Comparison of ENCODE assay signal across 10 mouse cellular contexts in the genomic region with DNA sequence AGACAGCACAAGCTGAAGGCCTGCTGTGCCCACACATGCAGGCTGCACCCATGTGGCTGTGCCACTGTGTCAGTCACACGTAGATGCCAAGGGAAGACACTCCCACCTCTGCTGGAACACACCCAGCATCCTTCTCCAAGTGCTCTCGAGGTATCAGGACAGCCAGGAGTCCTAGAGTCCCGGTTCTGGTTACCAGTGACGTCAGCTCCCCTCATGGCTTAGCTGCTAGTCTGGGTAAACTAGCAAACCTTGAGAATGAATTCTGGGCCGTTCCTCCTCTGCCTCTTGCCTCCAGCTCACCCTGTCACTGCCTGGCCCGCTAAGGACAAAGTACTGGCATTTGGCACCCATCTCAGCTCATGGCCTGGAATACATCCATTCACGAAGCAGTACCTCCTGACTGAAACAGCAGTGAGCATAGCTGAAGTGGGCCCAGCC.
DNase-seq lines count a peak whose midpoint lies in the region; ATAC-seq and TF ChIP-seq lines count a peak whose summit lies in the region.
"Had no signal": no experiment of that assay in that cellular context is flagged by ENCODE, and none has a peak within 500 bp of the region (broad histone marks: within the 10 kb centered on the region; RNA-seq: fewer than 3 reads in every experiment).

No protein-coding gene starts in this region.

- no peak for TF ChIP-seq POLR2A in kidney, adult 2 months (IDR thresholded peaks at IDR 0.05; ENCODE audit: low read depth, low read length)

- TF ChIP-seq CTCF in kidney, adult 2 months (conservative IDR thresholded peaks at IDR 0.05; ENCODE audit: insufficient read depth, insufficient read length, low read depth, low read length): no peak

- ATAC-seq in megakaryocyte, adult 5-6 weeks (ENCODE audit: poor library complexity, severe bottlenecking): no peak
- ATAC-seq: lung, postnatal 0 days had no signal

- DNase-seq in heart, postnatal 10 days: peak; percentile 18 to 45
- no peak for DNase-seq in heart, adult 8-10 months (ENCODE audit: low spot score)
- peak; percentile 7 to 16 for DNase-seq in CD8-positive naive resting alpha-beta T cell, adult 2 months (ENCODE audit: low read depth in 2 of 2, low spot score in 2 of 2)
- peak; percentile 93 for DNase-seq in brain, adult 2 months (ENCODE audit: low read depth, low spot score)
- DNase-seq in left cerebral cortex, postnatal 25 days (ENCODE audit: low spot score in 2 of 2): peak; percentile 65 to 94
- DNase-seq in kidney, adult 2 months: no peak
- DNase-seq: thymus, postnatal 14 days had no signal

- intact Hi-C loops in heart, postnatal 10 days (cut with DNase I): no loop called here
- intact Hi-C loops in left cerebral cortex, postnatal 25 days (cut with DNase I): loop anchor here (5.0 kb wide), 1 partner anchor 352 kb away; no protein-coding TSS in a partner anchor

- H3K27ac ChIP-seq in kidney, adult 2 months (ENCODE audit: insufficient read depth, low read depth, low read length): no peak overlapping the region
- H3K27ac ChIP-seq: limb, embryonic 13.5 days had no signal

- H3K36me3 ChIP-seq in kidney, adult 2 months (ENCODE audit: control insufficient read depth, insufficient read depth, low read length): no peaks in the 10 kb centered on the region
- H3K36me3 ChIP-seq: limb, embryonic 13.5 days had no signal

- WGBS in kidney, adult 2 months: 73% methylated on average over 7 of the region's 7 CpGs

- H3K4me3 ChIP-seq in kidney, adult 2 months (ENCODE audit: insufficient read depth, low read depth, low read length): no peak overlapping the region
- H3K4me3 ChIP-seq: limb, embryonic 13.5 days had no signal

- H3K4me1 ChIP-seq in kidney, adult 2 months (ENCODE audit: control insufficient read depth, insufficient read depth, low read length): no peaks in the 10 kb centered on the region

- H3K27me3 ChIP-seq in kidney, adult 2 months (replicated peaks; ENCODE audit: control insufficient read depth, insufficient read depth, low read length): no peaks in the 10 kb centered on the region
- H3K27me3 ChIP-seq: limb, embryonic 13.5 days had no signal

Comparison
In these comparisons a context has a peak if more than half of its experiments do, and no peak if none do; other contexts are left out.
1. DNase-seq: peak in heart, postnatal 10 days (2 of 2), CD8-positive naive resting alpha-beta T cell, adult 2 months (2 of 2), brain, adult 2 months (single experiment) and left cerebral cortex, postnatal 25 days (2 of 2); none in heart, adult 8-10 months (single experiment) and kidney, adult 2 months (single experiment).